30 mouse cellular contexts compared by ENCODE assay signal in the genomic region with DNA sequence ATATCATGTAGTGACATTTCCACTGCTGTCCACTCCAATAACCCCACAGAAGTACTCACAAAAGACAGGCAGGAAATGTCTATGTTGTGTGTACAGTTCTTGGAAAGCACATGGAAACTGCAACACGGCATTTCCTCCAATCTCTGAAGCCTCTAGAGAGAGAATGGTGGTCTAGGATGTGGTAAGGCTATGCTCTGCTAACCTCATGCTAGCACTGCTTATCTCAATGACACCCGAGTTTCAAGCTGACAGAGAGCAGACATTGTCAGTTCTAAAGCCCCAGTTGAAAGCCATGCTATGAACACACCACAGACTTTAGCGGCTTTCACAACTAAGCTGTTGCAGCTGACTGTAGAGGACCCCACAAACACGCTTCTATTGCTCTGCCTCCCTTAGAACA. TPM values are rescaled to one million over a fixed set of nuclear protein-coding genes. Genes with fewer than 3 reads are reported as not detected.
DNase-seq lines count a peak whose midpoint lies in the region; ATAC-seq lines count a peak whose summit lies in the region.
"Had no signal": no experiment of that assay in that cellular context is flagged by ENCODE, and none has a peak within 500 bp of the region (broad histone marks: within the 10 kb centered on the region; RNA-seq: fewer than 3 reads in every experiment).

No protein-coding gene starts in this region.

- peak; percentile 17; the same call in 1 of the 2 replicates for ATAC-seq in heart, embryonic 14.5 days (ENCODE audit: insufficient number of reproducible peaks, insufficient read depth, low FRiP score, low read depth)
- ATAC-seq in activated CD4-positive, CD25-positive, alpha-beta regulatory T cell, adult 4 months, result peak; percentile 46
- ATAC-seq: forebrain, embryonic 13.5 days; intestine, postnatal 0 days; midbrain, embryonic 13.5 days had no signal

- no peak overlapping the region for H3K4me3 ChIP-seq in heart, embryonic 14.5 days (ENCODE audit: control insufficient read depth in 1 of 2, insufficient read depth in 1 of 2, low read depth in 1 of 2, low read length in 2 of 2)
- H3K4me3 ChIP-seq: embryonic facial prominence, embryonic 10.5 days; embryonic facial prominence, embryonic 15.5 days; forebrain, embryonic 13.5 days; heart, embryonic 15.5 days; hindbrain, embryonic 13.5 days; limb, embryonic 10.5 days; limb, embryonic 15.5 days; midbrain, embryonic 13.5 days had no signal

- H3K4me2 ChIP-seq in heart, embryonic 14.5 days (ENCODE audit: low read length), result no peak overlapping the region
- H3K4me2 ChIP-seq: embryonic facial prominence, embryonic 15.5 days; forebrain, embryonic 13.5 days; heart, embryonic 15.5 days; hindbrain, embryonic 13.5 days; limb, embryonic 15.5 days; midbrain, embryonic 13.5 days had no signal

- H3K4me1 ChIP-seq in heart, embryonic 14.5 days (ENCODE audit: control insufficient read depth in 2 of 2, insufficient read depth in 2 of 2, low read length in 2 of 2), result peaks cover 3 to 4% of the 10 kb centered on the region in 2 experiments; a peak in 1 of 4 replicates
- H3K4me1 ChIP-seq: embryonic facial prominence, embryonic 10.5 days; embryonic facial prominence, embryonic 15.5 days; forebrain, embryonic 13.5 days; hindbrain, embryonic 13.5 days; limb, embryonic 10.5 days; limb, embryonic 15.5 days; midbrain, embryonic 13.5 days had no signal

- no peaks in the 10 kb centered on the region for H3K9me3 ChIP-seq in heart, embryonic 14.5 days (ENCODE audit: control insufficient read depth, low read length)
- H3K9me3 ChIP-seq: embryonic facial prominence, embryonic 10.5 days; embryonic facial prominence, embryonic 15.5 days; forebrain, embryonic 13.5 days; heart, embryonic 15.5 days; hindbrain, embryonic 13.5 days; limb, embryonic 10.5 days; limb, embryonic 15.5 days; midbrain, embryonic 13.5 days had no signal

- peaks cover 5% of the 10 kb centered on the region for H3K27me3 ChIP-seq in heart, embryonic 14.5 days (ENCODE audit: control insufficient read depth, insufficient read depth, low read length)
- H3K27me3 ChIP-seq: embryonic facial prominence, embryonic 15.5 days; forebrain, embryonic 13.5 days; hindbrain, embryonic 13.5 days; limb, embryonic 15.5 days; midbrain, embryonic 13.5 days had no signal

- WGBS in heart, embryonic 14.5 days, result 8% methylated on average over 4 of the region's 4 CpGs

- peaks cover 48% of the 10 kb centered on the region for H3K36me3 ChIP-seq in heart, embryonic 14.5 days (ENCODE audit: control insufficient read depth, insufficient read depth, low read length)

- peak; percentile 55 for DNase-seq in heart, adult 11 months
- no peak for DNase-seq in heart, adult 18-20 months
- no peak for DNase-seq in heart, postnatal 4 days
- no peak for DNase-seq in retina, postnatal 1 day
- no peak for DNase-seq in gastrocnemius, postnatal 10 days
- DNase-seq: adrenal gland, adult 8-10 months; cerebellum, adult 2 months; cerebellum, postnatal 14 days; gastrocnemius, postnatal 14 days; heart, postnatal 36 days; kidney, adult 9 months; kidney, postnatal 10 days; layer of hippocampus, postnatal 36 days; lung, adult 2 months; lung, postnatal 10 days; spleen, adult 18-20 months; thymus, postnatal 14 days had no signal

- H3K9ac ChIP-seq in heart, embryonic 14.5 days (ENCODE audit: low read length), result no peak overlapping the region
- H3K9ac ChIP-seq: embryonic facial prominence, embryonic 15.5 days; forebrain, embryonic 13.5 days; heart, embryonic 15.5 days; hindbrain, embryonic 13.5 days; limb, embryonic 15.5 days; liver, embryonic 14.5 days; midbrain, embryonic 13.5 days had no signal

- no peak overlapping the region for H3K27ac ChIP-seq in heart, embryonic 14.5 days (replicated peaks in 1 of 2; ENCODE audit: control insufficient read depth in 1 of 2, insufficient read depth in 1 of 2, low read depth in 2 of 2, low read length in 2 of 2)
- H3K27ac ChIP-seq: embryonic facial prominence, embryonic 10.5 days; embryonic facial prominence, embryonic 15.5 days; forebrain, embryonic 13.5 days; heart, embryonic 15.5 days; hindbrain, embryonic 13.5 days; limb, embryonic 10.5 days; limb, embryonic 15.5 days; liver, embryonic 14.5 days; macrophage; midbrain, embryonic 13.5 days had no signal

RNA-seq across cellular contexts. Expression of a gene that starts 13.6 kb away (rescaled TPM):
- total RNA-seq in heart, adult 18-20 months (2021), result 10 to 100 TPM; 27.0 to 29.6 TPM
- 16.4 and 18.9 TPM in 2 replicates for polyA plus RNA-seq in heart, embryonic 14.5 days (2014; fragmentation: Nextera tagmentation; extraction: Ambion mirVana)
- total RNA-seq in heart, postnatal 4 days (2021), result 10 to 100 TPM; 20.6 to 21.4 TPM
- polyA plus RNA-seq in activated CD4-positive, CD25-positive, alpha-beta regulatory T cell, adult 4 months (2017; shearing (Covaris generic)), result 1 to 10 TPM; 6.3 to 7.9 TPM
- 10 to 100 TPM; 61.8 to 72.8 TPM for total RNA-seq in gastrocnemius, postnatal 10 days (2021)

RNA-seq across cellular contexts. Expression of a gene that starts 13.6 kb away (rescaled TPM):
- 10 to 100 TPM; 10.9 to 11.4 TPM for total RNA-seq in heart, adult 18-20 months (2021)
- polyA plus RNA-seq in heart, embryonic 14.5 days (2014; fragmentation: Nextera tagmentation; extraction: Ambion mirVana), result 8.4 and 8.7 TPM in 2 replicates
- total RNA-seq in heart, postnatal 4 days (2021), result 10 to 100 TPM; 17.1 to 18.2 TPM
- 1 to 10 TPM; 7.4 to 7.7 TPM for polyA plus RNA-seq in activated CD4-positive, CD25-positive, alpha-beta regulatory T cell, adult 4 months (2017; shearing (Covaris generic))
- total RNA-seq in gastrocnemius, postnatal 10 days (2021), result 10 to 100 TPM in 1 of 2 experiments, 1 to 10 TPM in 1; 7.9 to 10.4 TPM

RNA-seq across cellular contexts. Expression of a gene that starts 48.3 kb away (rescaled TPM):
- total RNA-seq in heart, adult 18-20 months (2021), result 1 to 10 TPM; 3.4 to 6.6 TPM
- polyA plus RNA-seq in heart, embryonic 14.5 days (2014; fragmentation: Nextera tagmentation; extraction: Ambion mirVana), result 13.8 and 17.9 TPM in 2 replicates
- 10 to 100 TPM in 1 of 2 experiments, 1 to 10 TPM in 1; 8.1 to 13.2 TPM for total RNA-seq in heart, postnatal 4 days (2021)
- 10 to 100 TPM; 42.4 to 59.0 TPM for polyA plus RNA-seq in activated CD4-positive, CD25-positive, alpha-beta regulatory T cell, adult 4 months (2017; shearing (Covaris generic))
- total RNA-seq in gastrocnemius, postnatal 10 days (2021), result 1 to 10 TPM; 8.4 to 9.6 TPM
